Mouse (Mus musculus): Measurements from ENCODE around the gene B3gnt9. TPM values are rescaled to one million over a fixed set of nuclear protein-coding genes. Genes with fewer than 3 reads are reported as not detected.

Gene B3gnt9
- 6.2 and 6.7 TPM in 2 replicates for polyA plus RNA-seq (2015; fragmentation: Nextera tagmentation; extraction: Ambion mirVana)

DNA sequence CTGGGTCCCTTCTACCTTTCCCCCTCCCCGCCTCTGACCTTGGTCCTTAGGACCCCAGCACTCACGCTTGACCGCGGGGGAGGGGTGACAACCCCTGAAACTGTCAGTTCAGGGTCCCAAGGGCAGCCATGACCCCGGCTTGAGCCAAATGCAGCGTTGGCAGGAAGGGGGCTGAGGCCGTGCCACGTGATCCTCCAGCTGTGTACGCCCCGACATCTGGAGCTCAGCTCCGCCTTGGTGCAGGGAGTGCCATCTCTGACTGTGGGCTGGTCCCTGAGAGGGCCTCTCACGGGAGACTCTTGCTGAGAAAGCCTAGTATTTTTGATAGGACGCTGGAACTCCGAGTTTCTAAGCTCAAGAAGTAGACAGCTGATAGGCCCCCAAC, at the start of gene B3gnt9:
TSS of gene B3gnt9 (minus strand) at position 188 of the 385 bp plus-strand sequence.
- whole genome bisulfite sequencing, result 2% methylated on average over 14 of the region's 14 CpGs
- no peaks in the 10 kb centered on the region for H3K9me3 ChIP-seq
- peak within 1 kb of the TSS; percentile 93 for H3K4me2 ChIP-seq
- H3K9ac ChIP-seq, result peak within 1 kb of the TSS; percentile 84
- peaks cover 37% of the 10 kb centered on the region for H3K4me1 ChIP-seq (replicated peaks)
- H3K27me3 ChIP-seq, result peaks cover 57% of the 10 kb centered on the region
- ATAC-seq (ENCODE audit: low FRiP score), result no peak
- peak within 1 kb of the TSS; percentile 62 for H3K27ac ChIP-seq
- peaks cover 29% of the 10 kb centered on the region for H3K36me3 ChIP-seq
- H3K4me3 ChIP-seq, result peak within 1 kb of the TSS; percentile 57

DNA sequence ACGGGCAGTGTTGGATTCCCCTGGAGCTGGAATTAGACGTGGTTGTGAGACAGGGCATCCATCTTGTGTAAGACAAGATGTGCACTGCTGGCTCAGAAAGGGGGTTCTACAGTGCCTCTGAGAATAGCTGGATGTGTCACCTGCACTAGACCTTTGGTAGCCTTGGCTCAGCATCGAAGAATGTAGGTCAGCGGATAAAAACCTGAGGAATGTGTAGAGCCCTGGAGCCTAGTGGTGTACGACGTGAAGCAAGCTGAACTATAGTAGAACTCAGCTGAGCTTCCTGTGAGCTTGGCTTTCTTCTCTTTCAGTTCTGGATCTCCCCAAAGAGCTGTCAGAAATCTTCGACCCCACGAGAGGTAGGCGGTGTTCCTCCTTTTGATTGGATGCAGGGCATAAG, 48.9 kb upstream of the B3gnt9 start:
- H3K9ac ChIP-seq, result no peak overlapping the region; the same call in 1 of the 2 replicates
- no peak overlapping the region for H3K4me2 ChIP-seq
- no peak for ATAC-seq (ENCODE audit: low FRiP score)
- no peaks in the 10 kb centered on the region for H3K9me3 ChIP-seq
- H3K4me3 ChIP-seq, result no peak overlapping the region
- H3K27me3 ChIP-seq, result no peaks in the 10 kb centered on the region
- 82% methylated on average over 9 of the region's 9 CpGs for WGBS
- peaks cover 80% of the 10 kb centered on the region for H3K36me3 ChIP-seq
- H3K27ac ChIP-seq, result 0 out of 2 replicates have a peak overlapping the region, but pooled peaks have one; percentile 53
- peaks cover 37% of the 10 kb centered on the region for H3K4me1 ChIP-seq (replicated peaks)

- ATAC-seq (ENCODE audit: low FRiP score), result no peak
- Histone ChIP-seq H3K27ac (no peak overlapping the region), H3K4me3 (no peak overlapping the region), H3K4me1 (replicated peaks) (peaks cover 42% of the 10 kb centered on the region), H3K36me3 (peaks cover 78% of the 10 kb centered on the region), H3K4me2 (no peak overlapping the region), H3K27me3 (no peaks in the 10 kb centered on the region), H3K9ac (no peak overlapping the region), H3K9me3 (no peaks in the 10 kb centered on the region)
- WGBS, result 88% methylated on average over 8 of the region's 8 CpGs
Observed at GRCm38 (mm10) chr8:105303396-105303795, 48.4 kb upstream of the B3gnt9 start.

DNA sequence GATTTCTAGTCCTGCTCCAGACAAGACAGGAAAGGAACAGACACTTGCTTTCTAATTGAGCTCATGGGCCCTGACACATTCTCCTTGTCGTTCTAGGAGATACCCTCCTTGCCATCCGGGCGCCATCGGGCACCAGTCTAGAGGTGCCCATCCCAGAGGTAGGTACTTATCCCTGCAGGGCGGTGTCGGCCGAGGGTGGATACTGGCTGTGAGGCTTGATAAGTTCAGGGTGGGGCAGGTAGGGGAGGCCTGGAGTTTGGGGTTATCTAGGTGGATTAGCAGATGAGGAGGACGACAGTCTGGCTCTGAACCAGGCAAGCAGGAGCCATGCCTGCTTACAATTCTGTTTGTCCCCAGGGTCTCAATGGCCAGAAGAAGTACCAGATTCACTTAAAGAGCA, 45.0 kb upstream of the B3gnt9 start:
- Histone ChIP-seq H3K9ac (no peak overlapping the region), H3K9me3 (no peaks in the 10 kb centered on the region), H3K4me3 (no peak overlapping the region), H3K4me1 (replicated peaks) (peaks cover 40% of the 10 kb centered on the region), H3K27ac (no peak overlapping the region), H3K27me3 (peaks cover 6% of the 10 kb centered on the region; the same call in 1 of the 2 replicates), H3K4me2 (no peak overlapping the region), H3K36me3 (peaks cover 59% of the 10 kb centered on the region)
- ATAC-seq (ENCODE audit: low FRiP score), result no peak
- whole genome bisulfite sequencing, result 97% methylated on average over 8 of the region's 8 CpGs

DNA sequence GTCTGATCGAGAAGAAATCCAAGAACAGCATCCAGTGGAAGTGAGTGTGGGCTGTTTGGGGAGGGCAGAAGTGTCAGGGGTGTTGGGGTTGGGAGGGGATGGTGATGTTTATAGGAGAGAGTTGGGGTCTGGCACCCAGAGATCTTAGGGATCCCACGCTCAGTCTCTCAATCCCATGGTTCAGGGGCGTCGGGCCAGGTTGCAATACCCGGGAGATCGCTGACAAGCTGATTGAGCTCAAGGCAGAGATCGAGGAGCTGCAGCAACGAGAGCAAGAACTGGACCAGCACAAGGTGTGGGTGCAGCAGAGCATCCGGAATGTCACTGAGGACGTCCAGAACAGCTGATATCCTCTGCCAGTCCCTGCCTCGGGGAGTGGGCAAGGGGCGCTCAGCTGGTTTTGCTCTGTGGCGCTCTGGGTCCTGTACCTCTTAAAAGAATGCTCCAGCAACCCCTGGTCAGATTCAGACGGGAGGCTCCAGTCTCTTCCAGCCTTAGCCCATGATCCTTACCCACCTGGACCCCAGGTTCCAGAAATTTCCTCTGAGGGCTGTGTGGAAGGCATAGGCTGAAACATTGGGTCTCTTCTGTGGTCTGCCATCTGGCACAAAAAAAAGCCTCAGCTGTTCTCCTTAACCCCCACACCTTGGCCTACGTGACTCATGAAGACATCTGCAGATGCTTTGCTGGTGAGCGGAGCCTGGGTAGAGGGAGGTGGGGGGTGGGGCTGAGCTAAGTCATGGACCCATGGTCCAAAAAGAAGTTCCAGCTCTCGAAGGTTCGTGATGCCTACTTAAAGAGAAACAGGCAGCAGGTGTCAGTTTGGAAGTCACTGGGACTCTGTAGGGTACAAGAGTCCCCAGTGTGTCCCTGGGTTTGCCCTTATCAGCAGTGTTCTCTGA, 43.6 kb upstream of the B3gnt9 start:
- H3K9me3 ChIP-seq, result no peaks in the 10 kb centered on the region
- H3K36me3 ChIP-seq, result peaks cover 46% of the 10 kb centered on the region
- H3K27me3 ChIP-seq, result peaks cover 6% of the 10 kb centered on the region; the same call in 1 of the 2 replicates
- H3K9ac ChIP-seq, result peak overlapping the region; percentile 98
- peak overlapping the region; percentile 99 for H3K4me2 ChIP-seq
- peak overlapping the region; percentile 100 for H3K4me3 ChIP-seq
- H3K4me1 ChIP-seq (replicated peaks), result peaks cover 30% of the 10 kb centered on the region
- ATAC-seq (ENCODE audit: low FRiP score), result no peak
- H3K27ac ChIP-seq, result no peak overlapping the region
- 59% methylated on average over 18 of the region's 18 CpGs for WGBS

DNA sequence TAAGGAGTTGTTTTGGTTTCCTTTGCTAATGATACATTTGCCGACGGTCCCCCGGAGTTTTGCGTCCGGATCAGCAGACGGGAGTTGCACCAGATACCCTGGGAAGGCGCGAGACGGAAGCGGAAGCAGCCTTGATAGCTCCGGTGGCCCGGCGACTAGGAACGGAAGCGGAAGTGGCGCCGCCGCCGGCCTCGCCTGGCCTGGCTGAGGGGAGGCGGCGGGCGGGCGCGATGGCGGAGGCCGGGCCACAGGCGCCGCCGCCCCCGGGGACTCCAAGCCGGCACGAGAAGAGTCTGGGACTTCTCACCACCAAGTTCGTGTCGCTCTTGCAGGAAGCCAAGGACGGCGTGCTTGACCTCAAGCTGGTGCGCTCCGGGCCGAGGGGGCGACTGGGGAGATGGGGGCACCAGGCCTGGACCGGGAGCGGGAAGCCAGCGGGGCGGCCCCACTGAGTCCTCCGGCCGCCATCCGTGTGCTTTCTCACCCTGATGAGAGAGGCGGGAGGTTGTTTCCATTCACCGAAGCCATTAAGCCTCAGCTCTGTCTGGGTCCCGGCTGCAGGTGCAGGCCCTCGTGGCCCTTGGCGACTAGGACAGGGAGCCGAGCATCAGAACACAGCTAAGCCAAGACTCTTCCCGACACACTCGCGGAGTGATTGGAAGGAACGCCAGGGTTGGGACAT, 42.7 kb upstream of the B3gnt9 start, which contains the start of gene E2f4:
TSS of gene E2f4 (plus strand) at position 153 of the 682 bp plus-strand sequence.
- Histone ChIP-seq H3K9me3 (no peaks in the 10 kb centered on the region), H3K4me2 (peak within 1 kb of the TSS; percentile 99), H3K9ac (peak within 1 kb of the TSS; percentile 98), H3K4me3 (peak within 1 kb of the TSS; percentile 100), H3K4me1 (replicated peaks) (peaks cover 30% of the 10 kb centered on the region), H3K27me3 (peaks cover 12% of the 10 kb centered on the region), H3K27ac (peak within 1 kb of the TSS; percentile 76), H3K36me3 (peaks cover 38% of the 10 kb centered on the region)
- ATAC-seq (ENCODE audit: low FRiP score), result peak; percentile 86
- WGBS, result under 1% methylated on average over 58 of the region's 58 CpGs

- H3K36me3 ChIP-seq, result peaks cover 22% of the 10 kb centered on the region
- peaks cover 19% of the 10 kb centered on the region for H3K27me3 ChIP-seq
- no peaks in the 10 kb centered on the region for H3K9me3 ChIP-seq
- H3K27ac ChIP-seq, result no peak within 1 kb of the TSS
- no peak for ATAC-seq (ENCODE audit: low FRiP score)
- peak within 1 kb of the TSS; percentile 99 for H3K4me2 ChIP-seq
- H3K4me1 ChIP-seq (replicated peaks), result peaks cover 32% of the 10 kb centered on the region
- 61% methylated on average over 11 of the region's 11 CpGs for WGBS
- H3K4me3 ChIP-seq, result peak within 1 kb of the TSS; percentile 100
- H3K9ac ChIP-seq, result 0 out of 2 replicates have a peak within 1 kb of the TSS, but pooled peaks have one; percentile 98
Observed at GRCm38 (mm10) chr8:105295895-105296573, 41.1 kb upstream of the B3gnt9 start, which contains the start of gene Exoc3l. TSS of gene Exoc3l (minus strand) at chr8:105296101.

DNA sequence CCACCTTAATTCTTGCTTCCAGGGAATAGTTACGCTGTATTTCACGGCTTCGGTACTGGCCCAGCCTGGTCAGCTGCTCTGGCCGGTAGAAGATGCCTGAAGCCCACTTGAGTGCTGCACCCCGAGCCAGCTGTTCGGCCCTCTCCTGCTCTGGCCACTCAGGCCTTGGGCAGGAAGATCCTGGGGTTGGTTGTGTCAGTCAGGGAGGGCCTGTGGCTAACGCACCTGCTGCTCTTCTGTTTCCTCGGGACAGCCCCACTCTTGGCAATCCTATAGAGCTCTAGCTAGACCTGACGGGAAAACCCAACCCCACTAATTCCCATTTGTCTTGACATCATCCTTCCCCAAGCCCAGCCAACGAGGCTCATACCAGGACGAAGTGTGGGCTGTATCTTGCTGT, 40.3 kb upstream of the B3gnt9 start:
- peaks cover 14% of the 10 kb centered on the region for H3K36me3 ChIP-seq
- H3K4me2 ChIP-seq, result 0 out of 2 replicates have a peak overlapping the region, but pooled peaks have one; percentile 21
- H3K27ac ChIP-seq, result no peak overlapping the region
- H3K27me3 ChIP-seq, result peaks cover 25% of the 10 kb centered on the region
- no peaks in the 10 kb centered on the region for H3K9me3 ChIP-seq
- WGBS, result 73% methylated on average over 11 of the region's 11 CpGs
- H3K4me1 ChIP-seq (replicated peaks), result peaks cover 40% of the 10 kb centered on the region
- no peak overlapping the region for H3K9ac ChIP-seq
- no peak for ATAC-seq (ENCODE audit: low FRiP score)
- H3K4me3 ChIP-seq, result peak overlapping the region; percentile 8; the same call in 1 of the 2 replicates

DNA sequence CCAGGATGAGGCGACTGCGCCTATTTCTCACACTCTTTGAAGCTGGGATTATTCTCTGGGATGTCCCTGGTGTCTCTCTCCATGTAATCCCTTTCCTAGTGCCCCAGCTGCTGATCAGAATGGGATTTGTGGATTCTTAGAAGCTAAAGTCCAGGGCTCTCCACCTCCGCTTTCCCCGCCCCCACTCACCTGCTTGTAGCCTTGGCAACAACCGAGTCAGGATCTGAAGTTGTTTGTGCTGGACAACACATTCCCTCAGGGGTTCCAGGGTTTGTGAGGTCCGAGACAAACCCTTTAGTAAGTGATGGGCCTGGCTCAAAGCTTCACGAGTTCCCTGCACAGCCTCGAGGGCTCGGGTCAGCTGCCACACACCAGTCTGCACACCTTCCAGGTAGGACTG, 39.8 kb upstream of the B3gnt9 start:
- peak overlapping the region; percentile 5; the same call in 1 of the 2 replicates for H3K4me3 ChIP-seq
- 74% methylated on average over 9 of the region's 9 CpGs for WGBS
- H3K4me1 ChIP-seq (replicated peaks), result peaks cover 42% of the 10 kb centered on the region
- H3K9ac ChIP-seq, result no peak overlapping the region
- H3K27me3 ChIP-seq, result peaks cover 26% of the 10 kb centered on the region
- H3K9me3 ChIP-seq, result no peaks in the 10 kb centered on the region
- H3K27ac ChIP-seq, result no peak overlapping the region
- ATAC-seq (ENCODE audit: low FRiP score), result no peak
- 0 out of 2 replicates have a peak overlapping the region, but pooled peaks have one; percentile 21 for H3K4me2 ChIP-seq
- peaks cover 9% of the 10 kb centered on the region for H3K36me3 ChIP-seq

- WGBS, result 65% methylated on average over 19 of the region's 19 CpGs
- Histone ChIP-seq H3K36me3 (no peaks in the 10 kb centered on the region), H3K9ac (no peak overlapping the region; the same call in 1 of the 2 replicates), H3K4me1 (replicated peaks) (peaks cover 35% of the 10 kb centered on the region), H3K4me3 (no peak overlapping the region), H3K27me3 (peaks cover 26% of the 10 kb centered on the region), H3K27ac (no peak overlapping the region), H3K4me2 (no peak overlapping the region), H3K9me3 (no peaks in the 10 kb centered on the region)
- no peak for ATAC-seq (ENCODE audit: low FRiP score)
Observed at GRCm38 (mm10) chr8:105293405-105293804, 38.5 kb upstream of the B3gnt9 start.

GRCm38 (mm10) chr8:105292471-105292870, 37.5 kb upstream of the B3gnt9 start:
- Histone ChIP-seq H3K27ac (no peak overlapping the region), H3K36me3 (no peaks in the 10 kb centered on the region), H3K4me3 (no peak overlapping the region), H3K9me3 (no peaks in the 10 kb centered on the region), H3K4me1 (replicated peaks) (peaks cover 38% of the 10 kb centered on the region), H3K27me3 (peaks cover 26% of the 10 kb centered on the region), H3K9ac (no peak overlapping the region), H3K4me2 (no peak overlapping the region)
- no peak for ATAC-seq (ENCODE audit: low FRiP score)
- WGBS, result 79% methylated on average over 7 of the region's 7 CpGs

All from hindbrain, embryonic 13.5 days (tissue).